Mouse (Mus musculus) heart, embryonic 15.5 days (tissue): ENCODE measurements around the gene Ap4m1. TPM values are rescaled to one million over a fixed set of nuclear protein-coding genes. Genes with fewer than 3 reads are reported as not detected.

Experiments
- ATAC-seq: fragments of 200-750 bp; cut with Nextera tagmentation; replicated peaks from 2 replicates; pipeline ENCODE4 v1.8.0; 2017; ENCODE audit warnings: low read depth, moderate TSS enrichment; ENCODE audit not compliant: insufficient number of reproducible peaks, insufficient read depth, low FRiP score
- H3K27ac ChIP-seq: fragments of 300-500 bp; sonication (generic); 2 replicates; pipeline ENCODE4 v1.5.1; 2015; ENCODE audit warnings: mild to moderate bottlenecking, inconsistent platforms
- H3K27me3 ChIP-seq: fragments of 300-500 bp; sonication (generic); 2 replicates; pipeline ENCODE4 v1.6.1; 2015; ENCODE audit warnings: inconsistent platforms
- H3K36me3 ChIP-seq: fragments of 300-500 bp; sonication (generic); 2 replicates; pipeline ENCODE4 v1.6.1; 2015; ENCODE audit warnings: mild to moderate bottlenecking, inconsistent platforms
- H3K4me1 ChIP-seq: fragments of 300-500 bp; sonication (generic); replicated peaks from 2 replicates; pipeline ENCODE4 v1.6.1; 2015; ENCODE audit warnings: inconsistent platforms
- H3K4me2 ChIP-seq: fragments of 300-500 bp; sonication (generic); 2 replicates; pipeline ENCODE4 v1.6.1; 2015; ENCODE audit warnings: inconsistent platforms, mild to moderate bottlenecking, moderate library complexity
- H3K4me3 ChIP-seq: fragments of 300-500 bp; sonication (generic); 2 replicates; pipeline ENCODE4 v1.5.1; 2015; ENCODE audit warnings: mild to moderate bottlenecking, inconsistent platforms
- H3K9ac ChIP-seq: fragments of 300-500 bp; sonication (generic); 2 replicates; pipeline ENCODE4 v1.6.1; 2015; ENCODE audit warnings: mild to moderate bottlenecking, inconsistent platforms
- H3K9me3 ChIP-seq: fragments of 300-500 bp; sonication (generic); replicated peaks from 2 replicates; pipeline ENCODE4 v1.6.1; 2016; ENCODE audit warnings: inconsistent platforms
- WGBS: fragments of 180-500 bp; shearing (Covaris S2); methylation state at CpG from one replicate; pipeline ENCODE4 v1.1.7; 2015; ENCODE audit warnings: mixed read lengths; 5-methylcytosine and 5-hydroxymethylcytosine counted together
- polyA plus RNA-seq: library from polyadenylated mRNA; unstranded; fragments of >200 nt; fragmentation: Nextera tagmentation; extraction: Ambion mirVana; gene quantifications from 2 replicates; pipeline ENCODE4 v1.2.1, GENCODE M21; 2015

Gene Ap4m1
- polyA plus RNA-seq = 10.4 and 13.9 TPM in 2 replicates

DNA sequence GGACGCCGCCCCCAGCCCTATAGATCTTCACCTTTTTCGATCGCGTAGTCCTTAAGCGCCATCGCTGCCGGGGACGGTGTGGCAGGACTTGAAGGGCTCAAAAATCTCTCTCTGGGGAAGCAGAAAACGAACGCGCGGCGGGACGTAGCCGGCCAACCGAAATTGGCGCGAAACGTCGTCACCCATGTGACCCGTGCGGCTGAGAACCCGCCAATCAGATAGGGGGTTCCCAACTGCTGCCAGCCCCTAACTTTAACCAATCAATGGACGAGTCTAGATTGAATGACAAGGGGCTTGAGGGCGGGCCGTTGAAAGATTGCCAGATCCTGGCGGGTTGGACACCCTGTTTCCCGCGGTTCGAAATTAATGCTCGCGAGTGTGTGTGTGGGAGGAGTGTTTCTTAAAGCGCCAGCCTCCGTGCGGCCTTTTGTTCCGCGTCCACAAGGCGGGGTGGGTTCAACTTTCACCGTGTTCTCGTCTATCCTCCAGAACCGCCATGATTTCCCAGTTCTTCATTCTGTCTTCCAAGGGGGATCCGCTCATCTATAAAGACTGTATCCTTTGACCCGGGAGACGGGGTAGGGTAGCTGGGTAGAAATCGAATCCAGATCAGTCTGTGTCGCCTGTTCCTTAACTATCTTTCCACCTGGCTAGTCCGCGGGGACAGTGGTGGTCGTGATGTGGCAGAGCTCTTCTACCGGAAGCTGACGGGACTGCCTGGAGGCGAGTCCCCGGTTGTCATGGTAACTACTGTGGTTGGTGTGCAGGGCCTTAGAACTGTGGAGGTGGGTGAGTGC is at the start of gene Ap4m1, which contains the start of gene Mcm7:
Ap4m1 (plus strand) TSS at position 308 of the 797 bp plus-strand sequence.
Mcm7 (minus strand) TSS at position 728 of the 797 bp plus-strand sequence.
- H3K4me1 ChIP-seq = peaks cover 18% of the 10 kb centered on the region
- H3K9ac ChIP-seq = peak within 1 kb of the TSS; percentile 65
- WGBS = under 1% methylated on average over 54 of the region's 54 CpGs
- H3K27ac ChIP-seq = peak within 1 kb of the TSS; percentile 92
- peak; percentile 92 for ATAC-seq
- peak within 1 kb of the TSS; percentile 88 for H3K4me2 ChIP-seq
- H3K36me3 ChIP-seq = peaks cover 55% of the 10 kb centered on the region
- H3K9me3 ChIP-seq = no peaks in the 10 kb centered on the region
- peak within 1 kb of the TSS; percentile 66 for H3K4me3 ChIP-seq
- H3K27me3 ChIP-seq = no peaks in the 10 kb centered on the region

DNA sequence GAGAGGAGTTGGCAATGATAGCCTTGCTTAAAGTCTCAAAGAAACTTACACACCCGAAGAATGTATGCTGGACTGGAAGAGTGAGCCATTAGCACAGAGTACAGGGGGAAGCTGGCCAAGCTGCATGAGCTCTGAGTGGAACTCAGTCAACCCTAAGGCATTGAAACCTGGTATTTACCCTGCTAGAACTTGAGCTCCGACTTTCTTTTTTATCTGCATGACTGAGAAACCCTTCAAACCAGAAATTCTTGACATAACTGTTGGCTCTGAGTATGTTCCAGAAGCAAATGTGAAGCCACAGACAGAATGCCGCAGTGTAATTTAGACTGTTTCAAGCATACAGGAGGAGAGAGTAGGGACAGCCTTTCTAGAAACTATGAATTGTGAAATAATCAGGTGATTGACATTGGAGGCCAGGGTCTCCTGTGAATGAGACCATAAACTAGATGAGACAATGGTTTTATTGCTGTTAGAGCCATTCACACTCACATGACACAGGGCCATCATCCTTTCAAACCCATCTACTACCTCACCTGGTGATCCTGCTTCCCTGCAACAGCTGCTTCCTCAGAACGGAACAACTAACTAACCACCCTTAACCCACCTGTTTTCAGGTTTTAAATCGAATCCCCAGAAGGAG is 39.3 kb upstream of the Ap4m1 start:
- H3K9me3 ChIP-seq = no peaks in the 10 kb centered on the region
- 78% methylated on average over 5 of the region's 5 CpGs for WGBS
- no peaks in the 10 kb centered on the region for H3K27me3 ChIP-seq
- no peak overlapping the region for H3K4me2 ChIP-seq
- H3K4me3 ChIP-seq = no peak overlapping the region
- ATAC-seq = no peak
- H3K9ac ChIP-seq = no peak overlapping the region
- H3K27ac ChIP-seq = no peak overlapping the region
- peaks cover 66% of the 10 kb centered on the region for H3K36me3 ChIP-seq
- H3K4me1 ChIP-seq = no peaks in the 10 kb centered on the region

DNA sequence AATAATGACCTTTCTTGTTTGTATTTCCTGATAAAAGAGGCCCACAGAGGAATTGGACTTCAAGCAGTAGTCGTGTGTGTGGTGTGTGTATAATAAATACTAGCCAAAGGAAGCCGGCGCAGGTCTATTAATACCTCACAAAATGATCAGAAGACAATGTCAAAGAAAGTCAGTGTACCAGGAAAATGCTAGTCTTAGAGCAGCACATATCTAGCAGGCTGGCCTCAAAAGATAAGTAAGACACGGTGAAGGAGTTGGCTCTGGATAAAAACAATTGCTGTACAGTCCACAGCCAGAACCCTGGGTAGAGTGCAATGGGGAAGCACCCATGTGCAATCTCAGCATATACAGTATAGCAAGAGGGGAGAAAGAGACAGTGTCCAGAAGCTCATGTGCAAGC is 34.5 kb upstream of the Ap4m1 start:
- 58% methylated on average over 4 of the region's 4 CpGs for WGBS
- Histone ChIP-seq H3K9me3 (no peaks in the 10 kb centered on the region), H3K36me3 (peaks cover 37% of the 10 kb centered on the region), H3K4me3 (no peak overlapping the region), H3K9ac (no peak overlapping the region), H3K27ac (no peak overlapping the region), H3K4me2 (no peak overlapping the region), H3K4me1 (no peaks in the 10 kb centered on the region), H3K27me3 (no peaks in the 10 kb centered on the region)
- ATAC-seq = no peak

DNA sequence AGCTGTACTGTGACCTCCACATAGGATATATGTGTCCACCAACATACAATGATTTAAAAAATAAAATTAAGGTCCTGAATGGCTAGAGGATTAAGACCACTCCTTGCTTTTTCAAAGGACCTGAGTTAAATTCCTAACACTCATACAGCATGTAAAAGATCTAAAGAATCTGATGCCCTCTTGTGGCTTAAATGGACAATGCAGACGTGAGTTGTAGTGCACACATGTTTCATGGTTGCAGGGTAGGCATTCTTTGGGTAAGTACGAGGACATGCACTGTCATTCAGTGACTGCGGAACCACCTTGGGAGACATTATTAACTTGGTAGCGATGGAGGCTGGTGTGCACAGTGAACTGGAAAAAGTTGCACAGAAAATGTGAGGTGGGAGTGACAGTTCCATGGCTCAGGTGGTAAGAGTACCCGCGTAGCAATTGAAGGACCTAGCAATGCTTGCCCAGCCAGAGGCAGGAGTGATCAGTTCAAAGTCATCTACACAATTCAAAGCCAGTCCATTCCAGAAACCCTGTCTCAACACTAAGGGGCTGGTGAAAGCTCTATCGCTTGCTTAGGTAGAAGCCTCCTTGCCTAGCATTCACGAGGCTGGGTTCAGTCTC is 33.8 kb upstream of the Ap4m1 start:
- Histone ChIP-seq H3K27me3 (no peaks in the 10 kb centered on the region), H3K36me3 (peaks cover 32% of the 10 kb centered on the region), H3K4me2 (no peak overlapping the region), H3K4me1 (no peaks in the 10 kb centered on the region), H3K27ac (no peak overlapping the region), H3K9ac (no peak overlapping the region), H3K4me3 (no peak overlapping the region), H3K9me3 (no peaks in the 10 kb centered on the region)
- 56% methylated on average over 8 of the region's 8 CpGs for WGBS
- ATAC-seq = no peak

DNA sequence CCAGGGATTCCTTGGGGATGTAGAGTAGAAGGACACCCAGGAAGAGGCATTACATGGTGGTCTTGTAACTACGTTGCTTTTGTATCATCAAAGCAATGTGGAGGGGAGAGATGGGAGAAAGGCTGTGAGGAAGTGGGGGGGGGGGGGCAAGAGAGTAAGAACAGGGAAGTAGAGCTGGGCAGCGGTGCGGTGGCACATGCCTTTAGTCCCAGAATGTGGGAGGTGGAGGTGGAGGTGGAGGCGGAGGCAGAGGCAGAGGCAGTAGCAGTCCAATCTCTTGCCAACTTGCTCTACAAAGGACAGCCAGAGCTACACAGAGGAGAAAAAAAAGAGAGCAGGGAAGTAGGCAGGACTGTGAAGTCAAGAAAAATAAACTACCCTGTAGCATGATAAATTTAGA is 33.2 kb upstream of the Ap4m1 start:
- ATAC-seq = no peak
- Histone ChIP-seq H3K4me2 (no peak overlapping the region), H3K27me3 (no peaks in the 10 kb centered on the region), H3K4me3 (no peak overlapping the region), H3K9ac (no peak overlapping the region), H3K4me1 (no peaks in the 10 kb centered on the region), H3K9me3 (no peaks in the 10 kb centered on the region), H3K27ac (no peak overlapping the region), H3K36me3 (peaks cover 29% of the 10 kb centered on the region)
- WGBS = 56% methylated on average over 4 of the region's 4 CpGs

DNA sequence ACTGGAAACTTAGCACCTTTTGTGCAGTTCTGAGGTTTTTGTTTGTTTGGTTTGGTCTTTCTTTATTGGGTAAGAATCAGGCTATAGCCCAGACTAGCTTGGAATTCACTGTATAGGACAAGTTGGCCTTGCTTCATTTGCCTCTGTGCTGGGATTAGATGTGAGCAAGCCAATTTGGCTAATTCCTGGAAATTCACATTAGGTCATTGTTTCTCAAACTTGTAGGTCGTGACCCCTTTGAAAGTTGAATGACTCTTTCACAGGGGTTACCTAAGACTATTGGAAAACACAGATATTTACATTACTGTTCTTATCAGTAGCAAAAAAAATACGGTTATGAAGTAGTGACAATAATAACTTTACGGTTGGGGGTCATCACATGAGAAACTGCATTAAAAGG is 17.4 kb upstream of the Ap4m1 start:
- peaks cover 2% of the 10 kb centered on the region; the same call in 1 of the 2 replicates for H3K4me1 ChIP-seq
- no peaks in the 10 kb centered on the region for H3K9me3 ChIP-seq
- 75% methylated on average over 3 of the region's 3 CpGs for whole genome bisulfite sequencing
- no peak overlapping the region for H3K27ac ChIP-seq
- peak overlapping the region; percentile 78 for H3K4me3 ChIP-seq
- no peak for ATAC-seq
- H3K36me3 ChIP-seq = peaks cover 27% of the 10 kb centered on the region
- peak overlapping the region; percentile 69; the same call in 1 of the 2 replicates for H3K9ac ChIP-seq
- peak overlapping the region; percentile 68 for H3K4me2 ChIP-seq
- no peaks in the 10 kb centered on the region for H3K27me3 ChIP-seq

DNA sequence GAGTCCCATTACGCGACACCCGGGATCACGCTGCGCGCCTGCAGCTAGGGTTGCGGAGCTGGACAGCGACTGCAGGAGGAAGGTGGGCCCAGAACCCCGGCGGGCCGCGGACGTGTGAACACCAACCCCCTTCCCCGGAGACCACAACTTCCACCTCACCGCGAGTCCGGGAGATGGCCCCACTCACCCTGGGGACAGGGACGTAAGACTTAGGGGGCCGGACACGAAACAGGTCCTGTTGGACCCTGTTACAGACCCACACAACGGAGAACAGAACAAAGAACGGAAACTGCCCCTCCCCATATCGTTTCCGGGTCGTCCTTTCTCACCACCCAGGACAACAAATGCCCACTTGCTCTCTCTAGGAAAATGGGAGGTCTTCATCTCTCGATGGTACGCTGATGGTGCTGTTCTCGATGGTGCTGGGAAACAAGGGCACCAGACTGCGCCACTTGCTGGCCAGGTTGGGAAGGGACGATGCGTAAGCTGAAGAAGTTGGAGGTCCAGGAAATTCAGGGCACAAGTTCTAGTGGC is 16.3 kb upstream of the Ap4m1 start, which contains the start of gene Zfp113:
Zfp113 (minus strand) TSS at position 302 of the 534 bp plus-strand sequence.
- peaks cover 23% of the 10 kb centered on the region for H3K36me3 ChIP-seq
- H3K27me3 ChIP-seq = no peaks in the 10 kb centered on the region
- peaks cover 2% of the 10 kb centered on the region; the same call in 1 of the 2 replicates for H3K4me1 ChIP-seq
- H3K4me3 ChIP-seq = peak within 1 kb of the TSS; percentile 78
- WGBS = under 1% methylated on average over 31 of the region's 31 CpGs
- peak within 1 kb of the TSS; percentile 68 for H3K4me2 ChIP-seq
- ATAC-seq = peak; percentile 97
- no peaks in the 10 kb centered on the region for H3K9me3 ChIP-seq
- H3K27ac ChIP-seq = peak within 1 kb of the TSS; percentile 90
- peak within 1 kb of the TSS; percentile 69 for H3K9ac ChIP-seq

DNA sequence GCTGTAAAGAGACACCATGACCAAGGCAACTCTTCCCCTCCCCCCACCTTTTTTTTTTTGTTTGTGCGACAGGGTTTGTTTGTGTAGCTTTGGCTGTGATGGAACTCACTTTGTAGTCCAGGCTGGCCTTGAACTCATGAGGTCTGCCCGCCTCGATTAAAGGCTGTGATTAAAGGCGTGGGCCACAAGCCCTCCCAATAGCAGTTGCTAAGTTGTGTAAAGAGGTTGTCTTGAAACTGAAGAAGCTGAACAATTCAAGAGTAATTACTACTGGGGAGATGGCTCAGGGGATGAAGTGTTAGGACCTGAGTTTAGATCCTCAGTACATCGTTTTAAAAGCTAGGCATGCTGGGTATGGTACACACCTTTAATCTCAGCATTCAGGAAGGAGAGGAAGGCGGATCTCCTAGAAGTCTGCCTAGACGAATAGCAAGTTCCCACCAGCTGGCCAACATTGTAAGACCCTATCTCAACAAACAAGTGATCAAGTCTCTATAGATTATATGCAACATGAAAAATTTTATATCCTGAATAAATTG is 11.5 kb upstream of the Ap4m1 start:
- ATAC-seq = no peak
- H3K9me3 ChIP-seq = no peaks in the 10 kb centered on the region
- H3K4me2 ChIP-seq = peak overlapping the region; percentile 77
- peak overlapping the region; percentile 85; the same call in 1 of the 2 replicates for H3K9ac ChIP-seq
- peaks cover 25% of the 10 kb centered on the region for H3K36me3 ChIP-seq
- H3K4me3 ChIP-seq = peak overlapping the region; percentile 86
- peak overlapping the region; percentile 60 for H3K27ac ChIP-seq
- peaks cover 12% of the 10 kb centered on the region for H3K4me1 ChIP-seq
- 64% methylated on average over 7 of the region's 7 CpGs for WGBS
- H3K27me3 ChIP-seq = no peaks in the 10 kb centered on the region

DNA sequence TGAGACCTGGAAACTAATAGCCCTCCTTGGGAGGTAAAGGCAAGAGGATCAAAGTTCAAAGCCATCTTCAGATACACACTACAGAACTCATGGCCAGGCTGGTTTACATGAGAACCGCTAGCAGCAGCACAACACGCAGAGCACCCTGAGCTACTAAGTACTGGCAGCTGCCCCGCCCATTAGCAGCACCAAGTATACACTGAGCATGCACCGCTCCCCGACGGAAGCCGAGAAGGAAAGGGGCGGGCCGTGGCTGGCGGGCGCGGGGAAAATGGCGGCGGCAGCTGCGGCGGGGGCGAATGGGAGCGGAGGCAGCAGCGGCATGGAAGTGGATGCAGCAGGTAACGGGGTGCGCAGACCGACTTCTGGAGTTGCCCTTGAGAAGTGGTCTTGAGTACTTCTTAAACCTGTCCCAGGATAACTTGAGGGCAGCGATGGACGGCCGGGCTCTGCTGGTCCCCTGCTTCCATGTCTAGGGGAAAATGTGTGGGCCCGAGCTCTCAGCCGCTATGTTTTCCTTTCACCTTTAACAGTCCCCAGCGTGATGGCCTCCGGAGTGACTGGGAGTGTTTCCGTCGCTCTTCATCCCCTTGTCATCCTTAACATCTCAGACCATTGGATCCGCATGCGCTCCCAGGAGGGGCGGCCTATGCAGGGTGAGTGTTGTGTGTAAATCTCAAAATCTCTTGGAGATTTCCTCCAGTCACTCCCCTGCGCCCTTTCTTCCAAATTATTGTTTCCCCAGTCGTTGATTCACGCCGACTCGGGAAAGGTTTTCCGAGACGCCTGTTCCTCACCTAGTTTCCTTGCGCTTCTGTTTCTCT is 10.7 kb upstream of the Ap4m1 start, which contains the start of gene Cops6:
Cops6 (plus strand) TSS at position 230 of the 824 bp plus-strand sequence.
- Histone ChIP-seq H3K4me3 (peak within 1 kb of the TSS; percentile 86), H3K4me1 (peaks cover 10% of the 10 kb centered on the region), H3K9me3 (no peaks in the 10 kb centered on the region), H3K4me2 (peak within 1 kb of the TSS; percentile 77), H3K27me3 (no peaks in the 10 kb centered on the region), H3K36me3 (peaks cover 33% of the 10 kb centered on the region), H3K9ac (peak within 1 kb of the TSS; percentile 85), H3K27ac (peak within 1 kb of the TSS; percentile 75)
- peak; percentile 95 for ATAC-seq
- WGBS = under 1% methylated on average over 42 of the region's 42 CpGs

DNA sequence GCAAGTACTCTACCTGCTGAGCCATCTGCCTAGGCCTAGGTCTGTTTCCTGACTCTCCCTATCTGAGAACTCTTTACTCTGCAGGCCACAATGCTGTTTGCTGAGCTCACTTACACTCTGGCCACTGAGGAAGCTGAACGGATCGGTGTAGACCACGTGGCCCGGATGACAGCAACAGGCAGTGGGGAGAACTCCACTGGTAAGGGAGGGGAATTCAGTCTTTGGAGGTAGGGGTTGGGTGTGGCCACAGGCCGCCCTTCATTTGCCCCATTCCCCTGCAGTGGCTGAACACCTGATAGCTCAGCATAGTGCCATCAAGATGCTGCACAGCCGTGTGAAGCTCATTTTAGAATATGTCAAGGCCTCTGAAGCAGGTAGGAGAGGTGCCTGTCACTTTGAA is 8.8 kb upstream of the Ap4m1 start:
- ATAC-seq = no peak
- no peaks in the 10 kb centered on the region for H3K27me3 ChIP-seq
- no peak overlapping the region for H3K4me3 ChIP-seq
- WGBS = 73% methylated on average over 6 of the region's 6 CpGs
- H3K27ac ChIP-seq = no peak overlapping the region
- H3K9ac ChIP-seq = no peak overlapping the region
- peaks cover 10% of the 10 kb centered on the region for H3K4me1 ChIP-seq
- H3K36me3 ChIP-seq = peaks cover 52% of the 10 kb centered on the region
- H3K9me3 ChIP-seq = no peaks in the 10 kb centered on the region
- H3K4me2 ChIP-seq = no peak overlapping the region
